Mouse (Mus musculus) ES-Bruce4 (cell line): ENCODE measurements at regions not wholly inside any gene's neighbourhood (a gene's known extent, or its start where the extent isn't known, plus 50 kb on each side); places are given as distances from the start of the nearest gene placed in this dataset.

ENCODE experiments used
- H3K27ac ChIP-seq: 2 replicates; pipeline ENCODE4 v1.5.1; 2012; ENCODE audit warnings: low read length, inconsistent platforms; ENCODE audit not compliant: insufficient read depth
- H3K27me3 ChIP-seq: 2 replicates; pipeline ENCODE4 v1.6.1; 2012; ENCODE audit warnings: mild to moderate bottlenecking, low read length, inconsistent platforms; ENCODE audit not compliant: control insufficient read depth, poor library complexity, insufficient read depth, severe bottlenecking
- H3K36me3 ChIP-seq: 2 replicates; pipeline ENCODE4 v1.6.1; 2012; ENCODE audit warnings: inconsistent platforms, mild to moderate bottlenecking, low read length, moderate library complexity; ENCODE audit not compliant: control insufficient read depth, poor library complexity, insufficient read depth, severe bottlenecking
- H3K4me1 ChIP-seq: one replicate; pipeline ENCODE4 v1.8.1; 2011; ENCODE audit warnings: low read length; ENCODE audit not compliant: control insufficient read depth, insufficient read depth
- H3K4me3 ChIP-seq: 2 replicates; pipeline ENCODE4 v1.5.1; 2011; ENCODE audit warnings: low read depth, mild to moderate bottlenecking, low read length
- H3K9ac ChIP-seq: 2 replicates; pipeline ENCODE4 v1.6.1; 2012; ENCODE audit warnings: low read depth, mild to moderate bottlenecking, inconsistent platforms; ENCODE audit not compliant: poor library complexity, severe bottlenecking
- H3K9me3 ChIP-seq: replicated peaks from 2 replicates; pipeline ENCODE4 v1.6.1; 2012; ENCODE audit warnings: mild to moderate bottlenecking, low read length, inconsistent platforms; ENCODE audit not compliant: control insufficient read depth, poor library complexity, insufficient read depth, severe bottlenecking
- CTCF ChIP-seq: IDR thresholded peaks from one replicate; pipeline ENCODE4 v1.8.1; 2011; ENCODE audit warnings: low read depth, low read length
- EP300 ChIP-seq: IDR thresholded peaks from 2 replicates; pipeline ENCODE4 v1.6.1; 2011; ENCODE audit warnings: low read depth, low read length; ENCODE audit not compliant: insufficient read depth
- POLR2A ChIP-seq: IDR thresholded peaks from one replicate; pipeline ENCODE4 v1.8.1; 2011; ENCODE audit warnings: low read length; ENCODE audit not compliant: insufficient read depth

DNA sequence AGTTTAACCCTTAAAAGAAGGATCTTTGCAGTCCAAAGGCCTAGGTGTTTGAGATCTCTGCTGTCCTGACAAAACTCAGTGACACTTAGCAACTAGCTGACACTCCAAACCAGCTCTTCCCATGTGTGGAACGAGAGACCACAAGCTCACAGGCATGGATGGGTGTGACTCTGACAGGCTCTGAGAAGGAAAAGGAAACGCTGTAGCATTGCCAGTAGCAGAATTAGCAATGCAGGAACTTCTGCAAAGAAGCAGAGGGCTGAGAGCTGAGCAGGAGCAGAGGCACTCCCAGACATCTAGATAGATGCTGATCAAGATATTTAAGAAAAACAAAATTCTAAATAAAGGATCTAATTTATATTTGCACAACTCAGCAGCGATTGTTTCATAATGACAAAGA, 218.9 kb upstream of the Ercc4 start:
- Histone ChIP-seq H3K27me3 (0 out of 2 replicates have a peak, but pooled peaks cover 1% of the 10 kb centered on the region), H3K27ac (no peak overlapping the region), H3K9ac (no peak overlapping the region), H3K36me3 (no peaks in the 10 kb centered on the region), H3K9me3 (no peaks in the 10 kb centered on the region), H3K4me3 (no peak overlapping the region), H3K4me1 (no peaks in the 10 kb centered on the region)
- TF ChIP-seq EP300 (no peak), CTCF (no peak), POLR2A (no peak)

GRCm38 (mm10) chr16:12892658-12893305, 216.7 kb upstream of the Ercc4 start:
- no peak overlapping the region for H3K9ac ChIP-seq
- H3K36me3 ChIP-seq: no peaks in the 10 kb centered on the region
- H3K27me3 ChIP-seq: 0 out of 2 replicates have a peak, but pooled peaks cover 1% of the 10 kb centered on the region
- no peak for TF ChIP-seq POLR2A
- no peak for TF ChIP-seq EP300
- no peak for TF ChIP-seq CTCF
- no peaks in the 10 kb centered on the region for H3K9me3 ChIP-seq
- no peak overlapping the region for H3K27ac ChIP-seq
- H3K4me3 ChIP-seq: no peak overlapping the region
- H3K4me1 ChIP-seq: no peaks in the 10 kb centered on the region

GRCm38 (mm10) chr16:12897267-12897666, 212.2 kb upstream of the Ercc4 start:
- TF ChIP-seq POLR2A (no peak), EP300 (no peak), CTCF (no peak)
- H3K9ac ChIP-seq: no peak overlapping the region
- no peak overlapping the region for H3K27ac ChIP-seq
- H3K36me3 ChIP-seq: no peaks in the 10 kb centered on the region
- no peaks in the 10 kb centered on the region for H3K9me3 ChIP-seq
- H3K27me3 ChIP-seq: 0 out of 2 replicates have a peak, but pooled peaks cover 1% of the 10 kb centered on the region
- no peak overlapping the region for H3K4me3 ChIP-seq
- H3K4me1 ChIP-seq: no peaks in the 10 kb centered on the region

- H3K4me1 ChIP-seq: no peaks in the 10 kb centered on the region
- no peak overlapping the region for H3K9ac ChIP-seq
- H3K27ac ChIP-seq: no peak overlapping the region
- no peak overlapping the region for H3K4me3 ChIP-seq
- no peaks in the 10 kb centered on the region for H3K27me3 ChIP-seq
- TF ChIP-seq CTCF: no peak
- no peak for TF ChIP-seq EP300
- no peak for TF ChIP-seq POLR2A
- H3K36me3 ChIP-seq: no peaks in the 10 kb centered on the region
- H3K9me3 ChIP-seq: no peaks in the 10 kb centered on the region
Observed at GRCm38 (mm10) chr16:12900670-12901069, 208.8 kb upstream of the Ercc4 start.

- no peak overlapping the region for H3K4me3 ChIP-seq
- H3K9ac ChIP-seq: no peak overlapping the region
- no peaks in the 10 kb centered on the region for H3K4me1 ChIP-seq
- no peaks in the 10 kb centered on the region for H3K36me3 ChIP-seq
- H3K9me3 ChIP-seq: no peaks in the 10 kb centered on the region
- no peak overlapping the region for H3K27ac ChIP-seq
- H3K27me3 ChIP-seq: no peaks in the 10 kb centered on the region
- TF ChIP-seq EP300 (no peak), POLR2A (no peak)
Observed at GRCm38 (mm10) chr16:12901096-12901995, 208.1 kb upstream of the Ercc4 start.

DNA sequence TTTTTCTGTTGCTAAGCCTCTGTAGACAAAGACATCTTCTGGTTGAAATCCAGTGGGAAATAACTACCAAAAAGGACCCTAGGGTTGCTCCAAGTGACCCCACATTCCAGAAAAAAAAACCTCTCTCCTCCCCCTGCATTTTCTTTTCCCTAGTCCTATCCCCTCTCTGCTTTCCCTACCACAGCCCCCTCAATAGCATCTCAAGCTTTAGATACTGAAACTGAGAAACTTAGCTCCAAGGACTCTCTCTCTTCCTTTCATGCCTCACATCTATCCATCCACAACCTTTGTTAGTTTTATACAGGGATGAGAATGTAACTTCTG, 207.5 kb upstream of the Ercc4 start:
- Histone ChIP-seq H3K9ac (no peak overlapping the region), H3K4me3 (no peak overlapping the region), H3K9me3 (no peaks in the 10 kb centered on the region), H3K4me1 (no peaks in the 10 kb centered on the region), H3K27ac (no peak overlapping the region), H3K27me3 (no peaks in the 10 kb centered on the region), H3K36me3 (no peaks in the 10 kb centered on the region)
- TF ChIP-seq POLR2A: no peak
- no peak for TF ChIP-seq CTCF
- no peak for TF ChIP-seq EP300
